Mouse (Mus musculus): ENCODE results near the gene Telo2. TPM values are rescaled to one million over a fixed set of nuclear protein-coding genes. Genes with fewer than 3 reads are reported as not detected.
"Not testable (repeated sequence)": the region's sequence is repeated elsewhere in the genome, so short reads cannot be mapped to it uniquely, and the experiment has no call there.

Telo2 gene
- total and polyA plus RNA-seq, 3 experiments = 12.1 to 13.5 (median 12.7) TPM

GRCm38 (mm10) chr17:25135622-25136021 is 19.9 kb upstream of the Telo2 start:
- intact Hi-C loops (cut with DNase I) = no loop called here
- DNase-seq = no peak
- WGBS = 84% methylated on average over 6 of the region's 6 CpGs
- Histone ChIP-seq H3K27ac (no peak overlapping the region), H3K4me3 (no peak overlapping the region), H3K79me2 (replicated peaks; ENCODE audit: control insufficient read depth, insufficient read depth, low read length) (peaks cover 8% of the 10 kb centered on the region), H3K4me1 (ENCODE audit: control insufficient read depth, insufficient read depth, low read length) (peaks cover 4% of the 10 kb centered on the region), H3K9ac (ENCODE audit: low read depth, low read length) (no peak overlapping the region), H3K36me3 (ENCODE audit: control insufficient read depth, insufficient read depth, low read length) (no peaks in the 10 kb centered on the region; the same call in 1 of the 2 replicates), H3K27me3 (ENCODE audit: control insufficient read depth, insufficient read depth, low read length) (no peaks in the 10 kb centered on the region)
- TF ChIP-seq CTCF (IDR thresholded peaks at IDR 0.05) (no peak), EP300 (IDR thresholded peaks at IDR 0.05; ENCODE audit: insufficient read depth, low read depth, low read length) (no peak), POLR2A (IDR thresholded peaks at IDR 0.05; ENCODE audit: insufficient read depth, low read depth, low read length) (no peak)

- H3K4me1 ChIP-seq (ENCODE audit: control insufficient read depth, insufficient read depth, low read length) = peaks cover 4% of the 10 kb centered on the region
- peak within 1 kb of the TSS; percentile 78 for H3K4me3 ChIP-seq
- under 1% methylated on average over 40 of the region's 40 CpGs for WGBS
- H3K27ac ChIP-seq = peak within 1 kb of the TSS; percentile 65
- intact Hi-C loops (cut with DNase I) = loop anchor here (1.0 to 5.0 kb wide), 3 partner anchors 16 to 139 kb away; partner anchors contain the start of genes BC003965 and Ube2i
- H3K27me3 ChIP-seq (ENCODE audit: control insufficient read depth, insufficient read depth, low read length) = no peaks in the 10 kb centered on the region
- H3K79me2 ChIP-seq (replicated peaks; ENCODE audit: control insufficient read depth, insufficient read depth, low read length) = peaks cover 6% of the 10 kb centered on the region
- no peak for TF ChIP-seq CTCF (IDR thresholded peaks at IDR 0.05)
- peak; percentile 72 for TF ChIP-seq POLR2A (IDR thresholded peaks at IDR 0.05; ENCODE audit: insufficient read depth, low read depth, low read length)
- TF ChIP-seq EP300 (IDR thresholded peaks at IDR 0.05; ENCODE audit: insufficient read depth, low read depth, low read length) = peak; percentile 33; the same call in 1 of the 2 replicates
- H3K36me3 ChIP-seq (ENCODE audit: control insufficient read depth, insufficient read depth, low read length) = no peaks in the 10 kb centered on the region
- H3K9ac ChIP-seq (ENCODE audit: low read depth, low read length) = peak within 1 kb of the TSS; percentile 82
- peak; percentile 94 to 95 for DNase-seq
These were observed 17.5 kb upstream of the Telo2 start, which contains the start of gene Clcn7 for GRCm38 (mm10) chr17:25133275-25133698. TSS of gene Clcn7 (plus strand) at chr17:25133391.

GRCm38 (mm10) chr17:25130060-25130459 is 14.3 kb upstream of the Telo2 start:
- intact Hi-C loops (cut with DNase I) = loop anchor here (5.0 kb wide), 1 partner anchor 142 kb away; the partner anchor contains the start of gene Ube2i
- Histone ChIP-seq H3K27me3 (ENCODE audit: control insufficient read depth, insufficient read depth, low read length) (no peaks in the 10 kb centered on the region), H3K4me3 (no peak overlapping the region), H3K27ac (no peak overlapping the region), H3K36me3 (ENCODE audit: control insufficient read depth, insufficient read depth, low read length) (no peaks in the 10 kb centered on the region), H3K4me1 (ENCODE audit: control insufficient read depth, insufficient read depth, low read length) (peaks cover 6% of the 10 kb centered on the region), H3K9ac (ENCODE audit: low read depth, low read length) (no peak overlapping the region), H3K79me2 (replicated peaks; ENCODE audit: control insufficient read depth, insufficient read depth, low read length) (peaks cover 3% of the 10 kb centered on the region; the same call in 1 of the 2 replicates)
- TF ChIP-seq CTCF (IDR thresholded peaks at IDR 0.05) (peak; percentile 32), EP300 (IDR thresholded peaks at IDR 0.05; ENCODE audit: insufficient read depth, low read depth, low read length) (no peak), POLR2A (IDR thresholded peaks at IDR 0.05; ENCODE audit: insufficient read depth, low read depth, low read length) (no peak)
- WGBS = 73% methylated on average over 1 of the region's 1 CpGs
- no peak for DNase-seq

GRCm38 (mm10) chr17:25127681-25128080 is 11.9 kb upstream of the Telo2 start:
- Histone ChIP-seq H3K9ac (ENCODE audit: low read depth, low read length) (no peak overlapping the region), H3K4me3 (no peak overlapping the region), H3K27me3 (ENCODE audit: control insufficient read depth, insufficient read depth, low read length) (no peaks in the 10 kb centered on the region), H3K4me1 (ENCODE audit: control insufficient read depth, insufficient read depth, low read length) (peaks cover 2% of the 10 kb centered on the region; the same call in 1 of the 2 replicates), H3K79me2 (replicated peaks; ENCODE audit: control insufficient read depth, insufficient read depth, low read length) (no peaks in the 10 kb centered on the region), H3K36me3 (ENCODE audit: control insufficient read depth, insufficient read depth, low read length) (no peaks in the 10 kb centered on the region), H3K27ac (no peak overlapping the region)
- TF ChIP-seq POLR2A (IDR thresholded peaks at IDR 0.05; ENCODE audit: insufficient read depth, low read depth, low read length) (no peak), EP300 (IDR thresholded peaks at IDR 0.05; ENCODE audit: insufficient read depth, low read depth, low read length) (no peak), CTCF (IDR thresholded peaks at IDR 0.05) (no peak)
- intact Hi-C loops (cut with DNase I) = no loop called here
- 51% methylated on average over 9 of the region's 9 CpGs for WGBS
- DNase-seq = no peak

GRCm38 (mm10) chr17:25127079-25127478 is 11.3 kb upstream of the Telo2 start:
- WGBS = 19% methylated on average over 8 of the region's 8 CpGs
- Histone ChIP-seq H3K9ac (ENCODE audit: low read depth, low read length) (no peak overlapping the region), H3K27me3 (ENCODE audit: control insufficient read depth, insufficient read depth, low read length) (no peaks in the 10 kb centered on the region), H3K4me3 (no peak overlapping the region), H3K36me3 (ENCODE audit: control insufficient read depth, insufficient read depth, low read length) (no peaks in the 10 kb centered on the region), H3K27ac (no peak overlapping the region), H3K79me2 (replicated peaks; ENCODE audit: control insufficient read depth, insufficient read depth, low read length) (no peaks in the 10 kb centered on the region), H3K4me1 (ENCODE audit: control insufficient read depth, insufficient read depth, low read length) (peaks cover 2% of the 10 kb centered on the region; the same call in 1 of the 2 replicates)
- peak in 1 of 2 experiments; percentile 20 for DNase-seq
- TF ChIP-seq EP300 (IDR thresholded peaks at IDR 0.05; ENCODE audit: insufficient read depth, low read depth, low read length) (no peak), CTCF (IDR thresholded peaks at IDR 0.05) (no peak), POLR2A (IDR thresholded peaks at IDR 0.05; ENCODE audit: insufficient read depth, low read depth, low read length) (no peak)
- intact Hi-C loops (cut with DNase I) = no loop called here

GRCm38 (mm10) chr17:25125442-25126060 is 9.8 kb upstream of the Telo2 start:
- H3K4me1 ChIP-seq (ENCODE audit: control insufficient read depth, insufficient read depth, low read length); H3K27me3 ChIP-seq (ENCODE audit: control insufficient read depth, insufficient read depth, low read length); intact Hi-C loops (cut with DNase I); H3K9ac ChIP-seq (ENCODE audit: low read depth, low read length); H3K36me3 ChIP-seq (ENCODE audit: control insufficient read depth, insufficient read depth, low read length); H3K79me2 ChIP-seq (replicated peaks; ENCODE audit: control insufficient read depth, insufficient read depth, low read length); DNase-seq; H3K27ac ChIP-seq; H3K4me3 ChIP-seq: not testable (repeated sequence)
- WGBS = 65% methylated on average over 3 of the region's 3 CpGs

All from heart, adult 2 months (tissue).